Mouse (Mus musculus): ENCODE measurements around the gene Psmb8. TPM values are rescaled to one million over a fixed set of nuclear protein-coding genes. Genes with fewer than 3 reads are reported as not detected.
A peak's percentile ranks its signal among the peaks of the same experiment; 100 is the strongest.

Psmb8 gene
- polyA plus RNA-seq, 1 experiment from 2014 or later = 7.1 TPM

DNA sequence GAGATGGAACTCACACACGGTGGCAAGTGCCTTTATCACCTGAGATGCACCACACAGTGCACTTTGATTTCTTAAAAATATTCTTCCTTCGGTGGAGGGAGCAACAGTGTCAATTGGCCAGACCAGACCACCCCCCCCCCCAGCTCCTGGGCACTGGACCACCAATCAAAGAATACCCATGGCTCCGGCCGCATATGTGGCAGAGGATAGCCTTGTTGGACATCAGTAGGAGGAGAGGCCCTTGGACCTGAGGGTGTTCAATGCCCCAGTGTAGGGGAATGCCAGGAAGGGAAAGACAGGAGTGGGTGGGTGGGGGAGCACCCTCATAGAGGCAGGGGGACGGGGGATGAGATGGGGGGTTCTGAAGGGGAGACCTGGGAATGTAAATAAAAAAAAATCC lies 9.2 kb downstream of the Psmb8 start:
- no peak overlapping the region for H3K4me3 ChIP-seq (replicated peaks)
- no peak overlapping the region for H3K27ac ChIP-seq
- no peaks in the 10 kb centered on the region for H3K36me3 ChIP-seq
- 86% methylated on average over 5 of the region's 5 CpGs for WGBS
- peaks cover 12% of the 10 kb centered on the region for H3K4me1 ChIP-seq
- no peak overlapping the region for H3K4me2 ChIP-seq
- no peaks in the 10 kb centered on the region for H3K9me3 ChIP-seq (replicated peaks)
- no peak overlapping the region for H3K9ac ChIP-seq
- peaks cover 74% of the 10 kb centered on the region for H3K27me3 ChIP-seq
- ATAC-seq (replicated peaks; ENCODE audit: low FRiP score) = no peak

DNA sequence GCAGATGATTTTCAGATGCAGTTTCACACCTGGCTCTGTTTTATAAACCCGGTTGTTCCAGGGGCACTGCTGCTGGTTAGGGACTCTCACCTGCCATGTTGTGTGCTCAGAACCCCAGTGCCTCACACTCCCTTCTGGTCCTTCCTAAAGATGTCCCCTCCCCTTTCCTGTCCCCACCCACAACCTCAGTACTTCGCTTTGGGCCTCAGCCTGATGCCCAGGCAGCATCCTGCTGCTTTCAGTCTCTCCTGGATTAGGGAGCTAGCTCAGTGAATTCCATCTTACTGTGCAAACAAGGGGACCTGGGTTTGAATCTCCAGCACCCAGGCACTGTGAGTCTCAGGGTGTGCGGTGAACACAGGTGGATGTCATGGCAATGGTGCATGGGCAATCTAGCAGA lies 9.9 kb downstream of the Psmb8 start:
- Histone ChIP-seq H3K4me2 (no peak overlapping the region), H3K9ac (no peak overlapping the region), H3K27ac (no peak overlapping the region), H3K4me1 (peaks cover 16% of the 10 kb centered on the region), H3K4me3 (replicated peaks) (no peak overlapping the region), H3K27me3 (peaks cover 81% of the 10 kb centered on the region), H3K9me3 (replicated peaks) (no peaks in the 10 kb centered on the region), H3K36me3 (no peaks in the 10 kb centered on the region)
- 64% methylated on average over 3 of the region's 3 CpGs for WGBS
- no peak for ATAC-seq (replicated peaks; ENCODE audit: low FRiP score)

- no peak for ATAC-seq (replicated peaks; ENCODE audit: low FRiP score)
- Histone ChIP-seq H3K4me3 (replicated peaks) (no peak overlapping the region), H3K9me3 (replicated peaks) (no peaks in the 10 kb centered on the region), H3K4me1 (peaks cover 16% of the 10 kb centered on the region), H3K9ac (no peak overlapping the region), H3K27me3 (peaks cover 83% of the 10 kb centered on the region), H3K4me2 (no peak overlapping the region), H3K36me3 (no peaks in the 10 kb centered on the region), H3K27ac (no peak overlapping the region)
- 94% methylated on average over 9 of the region's 9 CpGs for WGBS
Measured at GRCm38 (mm10) chr17:34207866-34208265, 10.3 kb downstream of the Psmb8 start.

GRCm38 (mm10) chr17:34208421-34208820 lies 10.9 kb downstream of the Psmb8 start:
- peaks cover 16% of the 10 kb centered on the region for H3K4me1 ChIP-seq
- H3K27me3 ChIP-seq = peaks cover 83% of the 10 kb centered on the region
- H3K36me3 ChIP-seq = no peaks in the 10 kb centered on the region
- no peak overlapping the region for H3K4me2 ChIP-seq
- no peak for ATAC-seq (replicated peaks; ENCODE audit: low FRiP score)
- no peak overlapping the region for H3K9ac ChIP-seq
- no peaks in the 10 kb centered on the region for H3K9me3 ChIP-seq (replicated peaks)
- WGBS = 24% methylated on average over 8 of the region's 10 CpGs
- no peak overlapping the region for H3K4me3 ChIP-seq (replicated peaks)
- H3K27ac ChIP-seq = no peak overlapping the region

GRCm38 (mm10) chr17:34209680-34210079 lies 12.2 kb downstream of the Psmb8 start:
- H3K4me1 ChIP-seq = peaks cover 20% of the 10 kb centered on the region
- 54% methylated on average over 3 of the region's 3 CpGs for WGBS
- ATAC-seq (replicated peaks; ENCODE audit: low FRiP score) = no peak
- peaks cover 91% of the 10 kb centered on the region for H3K27me3 ChIP-seq
- H3K9me3 ChIP-seq (replicated peaks) = no peaks in the 10 kb centered on the region
- no peak overlapping the region for H3K9ac ChIP-seq
- no peak overlapping the region for H3K27ac ChIP-seq
- no peak overlapping the region for H3K4me2 ChIP-seq
- H3K4me3 ChIP-seq (replicated peaks) = no peak overlapping the region
- no peaks in the 10 kb centered on the region for H3K36me3 ChIP-seq

DNA sequence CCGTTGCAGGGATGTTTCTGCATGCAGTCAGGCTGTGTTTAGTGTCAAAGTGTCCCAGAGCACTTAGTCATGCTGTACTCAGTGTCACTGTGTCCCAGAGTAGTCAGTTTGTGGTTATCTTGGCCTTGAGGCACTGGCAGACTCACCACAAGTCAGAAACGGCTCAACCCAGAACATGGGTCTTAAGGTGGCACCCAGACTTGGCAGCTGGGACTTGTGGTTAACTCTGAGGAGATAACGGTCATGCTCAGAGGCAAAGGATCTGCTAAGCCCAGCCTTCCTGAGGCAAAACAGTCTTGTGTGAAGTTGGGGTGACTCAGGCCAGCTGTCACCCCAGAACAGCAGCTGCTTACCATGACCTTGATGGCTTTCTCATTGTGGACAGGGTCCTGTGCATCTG lies 13.1 kb downstream of the Psmb8 start:
- H3K9ac ChIP-seq = no peak overlapping the region
- H3K4me2 ChIP-seq = no peak overlapping the region
- H3K36me3 ChIP-seq = no peaks in the 10 kb centered on the region
- H3K27ac ChIP-seq = no peak overlapping the region
- ATAC-seq (replicated peaks; ENCODE audit: low FRiP score) = no peak
- no peaks in the 10 kb centered on the region for H3K9me3 ChIP-seq (replicated peaks)
- H3K4me3 ChIP-seq (replicated peaks) = no peak overlapping the region
- 72% methylated on average over 3 of the region's 3 CpGs for WGBS
- peaks cover 88% of the 10 kb centered on the region for H3K27me3 ChIP-seq
- peaks cover 12% of the 10 kb centered on the region; the same call in 1 of the 2 replicates for H3K4me1 ChIP-seq

DNA sequence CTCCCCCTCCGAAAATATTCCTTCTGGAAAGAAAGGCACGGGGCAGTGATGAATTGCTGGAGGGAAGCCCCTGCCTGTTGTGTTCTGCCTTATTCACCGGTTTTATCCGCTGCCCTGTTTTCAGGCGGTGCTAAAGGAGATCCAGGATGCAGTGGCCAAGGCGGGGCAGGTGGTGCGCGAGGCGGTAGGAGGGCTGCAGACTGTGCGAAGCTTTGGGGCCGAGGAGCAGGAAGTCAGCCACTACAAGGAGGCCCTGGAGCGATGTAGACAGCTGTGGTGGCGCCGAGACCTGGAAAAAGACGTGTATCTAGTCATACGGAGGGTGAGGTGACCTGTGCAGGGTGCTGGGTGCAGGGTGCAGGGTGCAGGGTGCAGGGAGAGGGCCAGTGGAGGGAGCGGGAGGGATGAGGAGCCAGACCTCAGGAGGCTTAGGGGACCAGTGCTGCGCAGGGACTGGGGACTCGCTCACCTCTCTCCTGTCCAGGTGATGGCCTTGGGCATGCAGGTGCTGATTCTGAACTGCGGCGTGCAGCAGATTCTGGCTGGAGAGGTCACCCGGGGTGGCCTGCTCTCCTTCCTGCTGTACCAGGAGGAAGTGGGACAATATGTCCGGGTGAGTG lies 14.3 kb downstream of the Psmb8 start:
- no peak for ATAC-seq (replicated peaks; ENCODE audit: low FRiP score)
- H3K9me3 ChIP-seq (replicated peaks) = no peaks in the 10 kb centered on the region
- H3K4me1 ChIP-seq = 0 out of 2 replicates have a peak, but pooled peaks cover 10% of the 10 kb centered on the region
- WGBS = 20% methylated on average over 23 of the region's 23 CpGs
- no peak overlapping the region for H3K27ac ChIP-seq
- H3K4me2 ChIP-seq = no peak overlapping the region
- H3K36me3 ChIP-seq = no peaks in the 10 kb centered on the region
- no peak overlapping the region for H3K9ac ChIP-seq
- peaks cover 84% of the 10 kb centered on the region for H3K27me3 ChIP-seq
- no peak overlapping the region for H3K4me3 ChIP-seq (replicated peaks)

- no peaks in the 10 kb centered on the region for H3K9me3 ChIP-seq (replicated peaks)
- no peak for ATAC-seq (replicated peaks; ENCODE audit: low FRiP score)
Measured at GRCm38 (mm10) chr17:34213936-34214335, 16.4 kb downstream of the Psmb8 start.

GRCm38 (mm10) chr17:34215176-34215575 lies 17.7 kb downstream of the Psmb8 start:
- H3K4me1 ChIP-seq = 0 out of 2 replicates have a peak, but pooled peaks cover 10% of the 10 kb centered on the region
- 88% methylated on average over 12 of the region's 12 CpGs for WGBS

More at GRCm38 (mm10) chr17:34213936-34214335, 16.4 kb downstream of the Psmb8 start:
- no peak overlapping the region for H3K27ac ChIP-seq
- peaks cover 73% of the 10 kb centered on the region for H3K27me3 ChIP-seq
- H3K9ac ChIP-seq = no peak overlapping the region
- H3K4me1 ChIP-seq = 0 out of 2 replicates have a peak, but pooled peaks cover 10% of the 10 kb centered on the region
- no peaks in the 10 kb centered on the region for H3K36me3 ChIP-seq
- peak overlapping the region; percentile 33 for H3K4me2 ChIP-seq
- WGBS = 42% methylated on average over 21 of the region's 21 CpGs
- no peak overlapping the region for H3K4me3 ChIP-seq (replicated peaks)

DNA sequence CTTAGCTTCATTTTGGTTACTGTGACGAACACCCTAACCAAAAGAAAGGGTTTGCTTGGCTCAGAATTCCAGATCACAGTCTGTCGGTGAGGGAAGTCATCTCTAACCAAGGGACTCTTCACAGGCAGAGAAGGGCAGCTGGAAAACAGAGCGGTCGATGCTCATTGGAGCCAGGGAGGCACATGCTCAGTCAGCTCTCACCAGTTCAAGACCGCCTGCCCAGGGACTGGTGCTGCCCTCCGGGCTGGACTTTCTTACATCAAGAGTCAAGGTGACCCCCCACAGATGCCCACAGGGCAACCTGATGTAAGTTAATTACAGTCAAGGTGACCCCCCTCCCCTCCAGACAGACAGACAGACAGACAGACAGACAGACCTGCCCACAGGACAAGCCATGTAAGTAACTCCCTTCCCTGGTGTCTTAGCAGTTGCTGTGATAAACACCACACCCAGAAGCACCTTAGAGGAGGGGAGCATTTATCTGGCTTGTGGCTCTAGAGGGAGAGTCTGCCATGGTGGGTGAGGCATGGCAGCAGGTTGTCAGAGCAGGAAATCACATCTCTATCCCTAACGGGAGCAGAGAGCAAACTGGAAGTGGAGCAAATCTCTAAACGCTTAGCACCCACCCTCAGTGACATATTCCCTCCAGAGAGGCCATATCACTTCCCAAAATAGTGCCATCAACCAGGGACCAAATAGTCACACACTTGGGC lies 19.9 kb downstream of the Psmb8 start:
- no peak overlapping the region for H3K9ac ChIP-seq

More at GRCm38 (mm10) chr17:34215176-34215575, 17.7 kb downstream of the Psmb8 start:
- Histone ChIP-seq H3K9me3 (replicated peaks) (no peaks in the 10 kb centered on the region), H3K4me2 (no peak overlapping the region), H3K36me3 (no peaks in the 10 kb centered on the region), H3K9ac (no peak overlapping the region), H3K4me3 (replicated peaks) (no peak overlapping the region), H3K27ac (no peak overlapping the region), H3K27me3 (peaks cover 60% of the 10 kb centered on the region)
- ATAC-seq (replicated peaks; ENCODE audit: low FRiP score) = no peak

DNA sequence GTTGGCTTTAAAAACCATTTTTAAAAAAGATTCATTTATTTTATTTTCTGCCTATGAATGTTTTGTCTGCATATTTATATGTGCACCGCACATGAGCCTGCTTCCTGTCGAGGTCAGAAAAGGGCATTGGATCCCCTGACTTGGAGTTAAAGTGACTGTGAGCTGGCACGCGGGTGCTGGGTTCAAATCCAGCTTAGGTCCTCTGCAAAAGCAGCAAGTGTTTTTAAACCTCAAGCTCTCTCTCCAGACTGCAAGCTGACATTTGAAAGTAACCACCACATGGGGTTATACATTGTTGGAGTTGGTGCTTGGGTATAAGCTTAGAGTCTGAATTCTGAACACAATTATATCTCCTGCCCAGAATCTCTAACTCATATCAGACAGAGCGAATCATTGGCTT lies 20.5 kb downstream of the Psmb8 start:
- 89% methylated on average over 5 of the region's 5 CpGs for WGBS
- no peak overlapping the region for H3K27ac ChIP-seq
- ATAC-seq (replicated peaks; ENCODE audit: low FRiP score) = no peak

More for the DNA sequence above, 19.9 kb downstream of the Psmb8 start:
- 87% methylated on average over 8 of the region's 8 CpGs for WGBS
- Histone ChIP-seq H3K4me3 (replicated peaks) (no peak overlapping the region), H3K36me3 (no peaks in the 10 kb centered on the region), H3K27me3 (peaks cover 38% of the 10 kb centered on the region), H3K4me1 (0 out of 2 replicates have a peak, but pooled peaks cover 5% of the 10 kb centered on the region), H3K4me2 (no peak overlapping the region), H3K27ac (no peak overlapping the region), H3K9me3 (replicated peaks) (no peaks in the 10 kb centered on the region)
- ATAC-seq (replicated peaks; ENCODE audit: low FRiP score) = no peak

DNA sequence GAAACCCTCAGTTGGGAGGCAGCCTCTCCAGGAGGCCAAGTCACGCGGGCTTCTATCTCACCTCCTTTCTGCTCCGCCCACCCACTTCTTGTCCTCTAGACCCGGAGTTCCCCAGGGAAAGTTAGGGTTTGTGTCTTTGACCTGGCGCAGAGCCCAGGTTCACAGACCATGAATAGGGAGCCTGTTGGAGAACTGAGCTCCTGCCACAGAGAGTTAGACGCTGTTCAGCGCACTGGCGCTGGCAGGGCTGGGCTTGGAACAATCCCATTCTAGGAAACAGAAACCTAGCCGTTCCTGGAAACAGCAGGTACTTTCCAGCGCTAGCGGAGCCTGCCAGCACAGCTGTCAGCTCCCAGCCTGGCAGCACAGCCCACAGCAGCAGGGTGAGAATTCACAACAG lies 21.2 kb downstream of the Psmb8 start:
- Histone ChIP-seq H3K27me3 (peaks cover 25% of the 10 kb centered on the region), H3K4me2 (no peak overlapping the region), H3K4me1 (0 out of 2 replicates have a peak, but pooled peaks cover 5% of the 10 kb centered on the region), H3K27ac (no peak overlapping the region), H3K4me3 (replicated peaks) (no peak overlapping the region), H3K36me3 (no peaks in the 10 kb centered on the region), H3K9ac (no peak overlapping the region), H3K9me3 (replicated peaks) (no peaks in the 10 kb centered on the region)
- 81% methylated on average over 11 of the region's 11 CpGs for WGBS
- no peak for ATAC-seq (replicated peaks; ENCODE audit: low FRiP score)

More for the DNA sequence above, 20.5 kb downstream of the Psmb8 start:
- H3K4me2 ChIP-seq = no peak overlapping the region
- no peak overlapping the region for H3K9ac ChIP-seq
- peaks cover 32% of the 10 kb centered on the region for H3K27me3 ChIP-seq
- H3K4me1 ChIP-seq = 0 out of 2 replicates have a peak, but pooled peaks cover 5% of the 10 kb centered on the region
- no peak overlapping the region for H3K4me3 ChIP-seq (replicated peaks)
- no peaks in the 10 kb centered on the region for H3K9me3 ChIP-seq (replicated peaks)
- H3K36me3 ChIP-seq = no peaks in the 10 kb centered on the region

Data from kidney, embryonic 15.5 days (tissue).